Mouse (Mus musculus) embryonic facial prominence, embryonic 10.5 days (tissue): ENCODE measurements around the gene Capg. TPM values are rescaled to one million over a fixed set of nuclear protein-coding genes. Genes with fewer than 3 reads are reported as not detected.

Experiments
- DNase-seq: peaks from one replicate; pipeline ENCODE4 v3.0.0-alpha.2; 2017; ENCODE audit warnings: low spot score
- H3K27ac ChIP-seq: fragments of 300-500 bp; sonication (generic); replicated peaks from 2 replicates; pipeline ENCODE4 v1.5.1; 2016; ENCODE audit warnings: mild to moderate bottlenecking
- H3K27me3 ChIP-seq: fragments of 300-500 bp; sonication (generic); replicated peaks from 2 replicates; pipeline ENCODE4 v1.6.1; 2016; ENCODE audit warnings: low read depth, mild to moderate bottlenecking; ENCODE audit not compliant: poor library complexity, severe bottlenecking
- H3K36me3 ChIP-seq: fragments of 300-500 bp; sonication (generic); replicated peaks from 2 replicates; pipeline ENCODE4 v1.6.1; 2016; ENCODE audit warnings: mild to moderate bottlenecking, moderate library complexity
- H3K4me1 ChIP-seq: fragments of 300-500 bp; sonication (generic); 2 replicates; pipeline ENCODE4 v1.6.1; 2016
- H3K4me3 ChIP-seq: fragments of 300-500 bp; sonication (generic); 2 replicates; pipeline ENCODE4 v1.5.1; 2016; ENCODE audit warnings: mild to moderate bottlenecking, moderate library complexity
- H3K9me3 ChIP-seq: fragments of 300-500 bp; sonication (generic); 2 replicates; pipeline ENCODE4 v1.6.1; 2016; ENCODE audit warnings: mild to moderate bottlenecking
- WGBS: fragments of 180-500 bp; shearing (Covaris S2); methylation state at CpG from one replicate; pipeline ENCODE4 v1.1.7; 2016; 5-methylcytosine and 5-hydroxymethylcytosine counted together
- polyA plus RNA-seq: library from polyadenylated mRNA; unstranded; fragments of >200 nt; fragmentation: Nextera tagmentation; extraction: Ambion mirVana; gene quantifications from 2 replicates; pipeline ENCODE4 v1.2.1, GENCODE M21; 2016

Capg gene
- polyA plus RNA-seq, 1 experiment from 2014 or later: 16.0 TPM

DNA sequence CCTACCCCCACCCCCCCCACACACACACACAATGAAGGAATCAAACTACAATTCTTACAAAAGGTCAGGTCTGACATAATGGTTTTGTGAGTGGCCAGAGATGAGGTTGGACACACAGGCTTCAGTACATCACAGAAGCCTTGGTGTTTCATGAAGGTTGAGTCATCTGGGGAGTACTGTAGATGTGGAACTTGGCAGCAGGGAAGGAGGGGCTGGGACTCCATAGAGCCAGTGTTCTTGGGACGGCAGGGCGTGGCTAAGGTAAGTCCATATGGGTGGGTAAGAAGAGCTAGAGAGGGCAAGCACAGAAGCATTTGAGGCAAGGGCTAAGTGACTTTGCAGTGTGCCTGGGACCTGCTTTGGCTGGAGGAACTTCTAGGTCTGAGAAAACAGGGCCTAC is 59.9 kb downstream of the Capg start:
- peaks cover 56% of the 10 kb centered on the region for H3K36me3 ChIP-seq
- H3K4me1 ChIP-seq: peaks cover 3% of the 10 kb centered on the region
- H3K9me3 ChIP-seq: no peaks in the 10 kb centered on the region

DNA sequence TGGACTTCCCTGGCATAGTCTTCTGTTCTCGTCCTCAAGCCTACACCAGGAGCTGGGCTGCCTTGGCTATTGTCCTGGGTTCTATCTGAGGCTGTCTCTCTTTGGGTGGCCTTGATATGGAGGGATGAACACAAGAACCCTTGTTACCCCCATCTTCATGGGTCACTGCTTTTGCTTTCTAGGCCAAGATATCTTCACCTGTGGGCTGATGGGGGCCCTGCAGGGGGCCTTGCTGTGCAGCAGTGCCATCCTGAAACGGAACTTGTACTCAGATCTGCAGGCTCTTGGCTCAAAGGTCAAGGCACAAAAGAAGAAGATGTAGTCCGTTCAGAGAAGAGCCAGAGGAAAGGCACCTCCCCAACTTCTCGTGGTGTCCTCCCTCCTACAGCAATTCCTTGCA is 62.9 kb downstream of the Capg start:
- Histone ChIP-seq H3K4me1 (no peaks in the 10 kb centered on the region), H3K27ac (no peak overlapping the region), H3K27me3 (no peaks in the 10 kb centered on the region), H3K36me3 (peaks cover 85% of the 10 kb centered on the region), H3K4me3 (no peak overlapping the region), H3K9me3 (no peaks in the 10 kb centered on the region)
- DNase-seq: no peak
- WGBS: 80% methylated on average over 4 of the region's 4 CpGs

More for the DNA sequence above, 59.9 kb downstream of the Capg start:
- Histone ChIP-seq H3K27me3 (no peaks in the 10 kb centered on the region), H3K27ac (no peak overlapping the region), H3K4me3 (no peak overlapping the region)
- WGBS: 93% methylated on average over 2 of the region's 2 CpGs
- DNase-seq: no peak

DNA sequence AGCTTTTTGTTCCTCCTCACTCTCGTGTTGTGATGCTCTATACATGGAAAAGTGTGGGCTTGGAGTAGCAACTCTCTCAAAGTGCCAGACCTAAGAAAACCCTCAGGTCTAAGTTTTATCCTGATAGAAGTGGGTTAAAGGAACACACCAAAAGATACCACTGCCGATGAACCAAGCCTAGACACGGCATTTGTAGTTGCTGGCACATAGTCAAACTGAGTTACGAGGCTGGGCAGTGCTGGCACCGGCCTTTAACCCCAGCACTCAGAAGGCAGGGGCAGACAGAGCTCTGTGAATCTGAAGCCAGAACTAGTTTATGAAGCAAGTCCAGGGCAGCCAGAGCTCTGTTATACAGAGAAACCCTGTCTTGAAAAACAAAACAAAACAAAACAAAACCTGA is 63.5 kb downstream of the Capg start:
- H3K4me1 ChIP-seq: no peaks in the 10 kb centered on the region
- no peak overlapping the region for H3K27ac ChIP-seq
- no peak overlapping the region for H3K4me3 ChIP-seq
- no peaks in the 10 kb centered on the region for H3K9me3 ChIP-seq
- DNase-seq: no peak
- no peaks in the 10 kb centered on the region for H3K27me3 ChIP-seq
- WGBS: 92% methylated on average over 5 of the region's 5 CpGs
- peaks cover 88% of the 10 kb centered on the region for H3K36me3 ChIP-seq

DNA sequence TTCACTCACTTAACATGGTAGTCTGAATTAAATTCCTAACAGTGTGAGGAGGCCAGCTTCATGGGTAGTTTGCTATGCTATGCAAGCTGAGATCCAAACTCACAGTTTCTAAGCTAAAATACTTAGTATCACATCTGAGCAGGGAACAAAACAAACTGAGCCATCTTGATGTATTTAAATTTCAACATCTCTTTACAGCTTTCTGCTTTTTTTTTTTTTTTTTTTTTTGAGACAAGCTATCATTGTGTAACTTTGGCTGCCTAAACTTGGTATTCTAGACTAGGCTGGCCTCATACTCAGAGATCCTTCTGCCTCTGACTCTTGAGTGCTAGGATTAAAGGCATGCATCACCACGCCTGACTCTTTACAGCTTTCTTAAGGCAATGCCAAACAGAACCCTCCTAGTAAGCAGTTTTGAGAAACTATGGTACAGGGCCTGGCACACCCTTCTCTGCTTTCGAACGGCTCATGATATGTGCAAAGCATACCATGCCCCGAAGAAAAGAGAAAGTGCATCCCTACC is 64.5 kb downstream of the Capg start:
- Histone ChIP-seq H3K9me3 (no peaks in the 10 kb centered on the region), H3K4me1 (peaks cover under 1% of the 10 kb centered on the region; the same call in 1 of the 2 replicates), H3K27me3 (no peaks in the 10 kb centered on the region), H3K27ac (no peak overlapping the region), H3K36me3 (peaks cover 95% of the 10 kb centered on the region), H3K4me3 (no peak overlapping the region)
- 93% methylated on average over 4 of the region's 4 CpGs for WGBS
- DNase-seq: no peak

DNA sequence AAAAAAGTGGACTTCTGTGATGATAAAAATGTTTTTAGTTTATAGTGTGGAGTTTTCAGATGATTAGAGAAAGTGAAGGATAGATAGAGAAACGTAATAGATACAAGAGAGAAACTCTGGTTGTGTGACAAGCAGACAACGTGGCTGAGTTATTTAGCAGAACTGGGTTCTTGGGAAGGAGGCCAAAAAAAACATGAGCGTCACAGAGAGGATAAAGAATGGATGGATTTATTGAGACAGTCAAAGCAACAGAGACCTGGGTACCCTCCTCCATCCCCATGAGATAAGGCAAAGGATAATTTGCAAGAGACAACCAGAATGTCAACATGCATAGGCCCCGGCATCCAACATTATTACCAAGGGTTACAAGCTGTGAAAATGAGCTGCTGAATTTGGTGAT is 66.1 kb downstream of the Capg start:
- WGBS: 90% methylated on average over 4 of the region's 4 CpGs
- Histone ChIP-seq H3K9me3 (no peaks in the 10 kb centered on the region), H3K36me3 (peaks cover 86% of the 10 kb centered on the region)

More for the DNA sequence above, 66.1 kb downstream of the Capg start:
- no peak for DNase-seq
- H3K4me1 ChIP-seq: peaks cover 16% of the 10 kb centered on the region
- H3K27ac ChIP-seq: no peak overlapping the region
- H3K4me3 ChIP-seq: no peak overlapping the region
- no peaks in the 10 kb centered on the region for H3K27me3 ChIP-seq

Other genes starting within 250 kb of the Capg start
- 0.18 TPM in 1 of 2 replicates, not detected in the other for gene Sftpb, start 239.8 kb upstream of the Capg start, polyA plus RNA-seq
- gene Usp39, start 199.2 kb upstream of the Capg start, polyA plus RNA-seq: 83.4 and 85.3 TPM in 2 replicates
- gene 0610030E20Rik, start 197.1 kb upstream of the Capg start, polyA plus RNA-seq: 28.0 and 28.8 TPM in 2 replicates
- 6.1 and 6.3 TPM in 2 replicates for gene Tmem150a, start 188.9 kb upstream of the Capg start, polyA plus RNA-seq
- 106 and 111 TPM in 2 replicates for gene Rnf181, start 177.4 kb upstream of the Capg start, polyA plus RNA-seq
- gene Vamp5, start 163.9 kb upstream of the Capg start, polyA plus RNA-seq: 13.6 and 15.9 TPM in 2 replicates
- gene Vamp8, start 153.7 kb upstream of the Capg start, polyA plus RNA-seq: 53.2 and 59.8 TPM in 2 replicates
- gene Ggcx, start 130.1 kb upstream of the Capg start, polyA plus RNA-seq: 20.4 and 21.1 TPM in 2 replicates
- gene Mat2a, start 104.8 kb upstream of the Capg start, polyA plus RNA-seq: 473 and 481 TPM in 2 replicates
- 0.16 and 0.19 TPM in 2 replicates for gene Sh2d6, start 22.7 kb upstream of the Capg start, polyA plus RNA-seq
- 13.9 and 14.8 TPM in 2 replicates for gene Elmod3, start 54.0 kb downstream of the Capg start, polyA plus RNA-seq
- 8.6 and 8.9 TPM in 2 replicates for gene Retsat, start 54.1 kb downstream of the Capg start, polyA plus RNA-seq
- gene Tgoln1, start 72.6 kb downstream of the Capg start, polyA plus RNA-seq: 26.2 and 27.9 TPM in 2 replicates
- gene Tcf7l1, start 244.9 kb downstream of the Capg start, polyA plus RNA-seq: 34.8 and 37.1 TPM in 2 replicates